Mouse (Mus musculus): ENCODE results near the gene Aaas.

- TF ChIP-seq POLR2A (IDR thresholded peaks at IDR 0.05; ENCODE audit: insufficient read depth, low read depth, low read length) = no peak
- TF ChIP-seq CTCF (IDR thresholded peaks at IDR 0.05; ENCODE audit: insufficient read depth, low read depth, low read length) = no peak
Observed at GRCm38 (mm10) chr15:102352177-102352576, 1.6 kb upstream of the Aaas start.

Measured in olfactory bulb, adult 2 months (tissue).